Mouse (Mus musculus) WW6 (cell line): ENCODE results near the gene Mydgf.

Experiments used
- DNase-seq: peaks from one replicate; pipeline ENCODE4 v3.0.0-alpha.2; 2013; ENCODE audit warnings: low read depth, low spot score

The Mydgf gene

GRCm38 (mm10) chr17:56183658-56184103, at the start of gene Mydgf:
Mydgf (minus strand) TSS chr17:56183920.
- peak; percentile 76 for DNase-seq

- DNase-seq, result no peak
These were observed 49.7 kb upstream of the Mydgf start for GRCm38 (mm10) chr17:56233389-56233788.

- no peak for DNase-seq
These were observed 46.2 kb upstream of the Mydgf start for GRCm38 (mm10) chr17:56229943-56230342.

- no peak for DNase-seq
These were observed 42.8 kb upstream of the Mydgf start for GRCm38 (mm10) chr17:56226566-56226965.

GRCm38 (mm10) chr17:56224916-56225315, 41.2 kb upstream of the Mydgf start:
- DNase-seq, result peak; percentile 48

GRCm38 (mm10) chr17:56219805-56220204, 36.1 kb upstream of the Mydgf start:
- DNase-seq, result no peak

- DNase-seq, result no peak
These were observed 35.5 kb upstream of the Mydgf start for GRCm38 (mm10) chr17:56219251-56219650.

GRCm38 (mm10) chr17:56218377-56219191, 34.9 kb upstream of the Mydgf start, which contains the start of gene Dpp9:
Dpp9 (minus strand) TSS chr17:56218905.
- DNase-seq, result peak; percentile 72

GRCm38 (mm10) chr17:56217670-56218069, 34.0 kb upstream of the Mydgf start:
- DNase-seq, result no peak

GRCm38 (mm10) chr17:56214229-56214628, 30.5 kb upstream of the Mydgf start:
- no peak for DNase-seq

- DNase-seq, result no peak
These were observed 29.0 kb upstream of the Mydgf start for GRCm38 (mm10) chr17:56212676-56213075.

GRCm38 (mm10) chr17:56211090-56211489, 27.4 kb upstream of the Mydgf start:
- DNase-seq, result no peak

GRCm38 (mm10) chr17:56208821-56209220, 25.1 kb upstream of the Mydgf start:
- DNase-seq, result no peak

GRCm38 (mm10) chr17:56207963-56208530, 24.3 kb upstream of the Mydgf start:
- no peak for DNase-seq

GRCm38 (mm10) chr17:56206986-56207674, 23.4 kb upstream of the Mydgf start:
- DNase-seq, result no peak

- no peak for DNase-seq
These were observed 22.7 kb upstream of the Mydgf start for GRCm38 (mm10) chr17:56206276-56206884.

GRCm38 (mm10) chr17:56203729-56204128, 20.0 kb upstream of the Mydgf start:
- no peak for DNase-seq

GRCm38 (mm10) chr17:56202476-56202875, 18.8 kb upstream of the Mydgf start:
- DNase-seq, result no peak

- DNase-seq, result no peak
These were observed 17.9 kb upstream of the Mydgf start for GRCm38 (mm10) chr17:56201642-56202041.

- DNase-seq, result no peak
These were observed 16.9 kb upstream of the Mydgf start for GRCm38 (mm10) chr17:56200586-56200985.

GRCm38 (mm10) chr17:56196860-56197259, 13.1 kb upstream of the Mydgf start:
- DNase-seq, result no peak

- no peak for DNase-seq
These were observed 11.0 kb upstream of the Mydgf start for GRCm38 (mm10) chr17:56194765-56195164.
